Comparison of ENCODE assay signal across 16 mouse cellular contexts in genomic region chr16:11783337-11783736, GRCm38 (mm10).
"Had no signal": no experiment of that assay in that cellular context is flagged by ENCODE, and none has a peak within 500 bp of the region (broad histone marks: within the 10 kb centered on the region; RNA-seq: fewer than 3 reads in every experiment).

No protein-coding gene starts in this region.

- H3K27me3 ChIP-seq: liver, embryonic 15.5 days; midbrain, embryonic 13.5 days had no signal

- H3K4me2 ChIP-seq: liver, embryonic 15.5 days; midbrain, embryonic 13.5 days had no signal

- H3K9ac ChIP-seq: liver, embryonic 15.5 days; midbrain, embryonic 13.5 days had no signal

- DNase-seq: kidney, adult 18-20 months; kidney, adult 9 months; kidney, postnatal 25 days; layer of hippocampus, postnatal 36 days; lung, adult 2 months; lung, postnatal 14 days; lung, postnatal 4 days; thymus, adult 2 months; thymus, postnatal 14 days; thymus, postnatal 4 days had no signal

- H3K27ac ChIP-seq: layer of hippocampus, adult 2 months; left cerebral cortex, adult 2 months; liver, embryonic 15.5 days; midbrain, embryonic 13.5 days had no signal

- ATAC-seq: intestine, embryonic 16.5 days; midbrain, embryonic 13.5 days; midbrain, embryonic 16.5 days had no signal

- H3K4me3 ChIP-seq: layer of hippocampus, adult 2 months; left cerebral cortex, adult 2 months; liver, embryonic 15.5 days; midbrain, embryonic 13.5 days had no signal

- H3K9me3 ChIP-seq: liver, embryonic 15.5 days; midbrain, embryonic 13.5 days had no signal

- H3K4me1 ChIP-seq: midbrain, embryonic 13.5 days had no signal

- H3K36me3 ChIP-seq: liver, embryonic 15.5 days; midbrain, embryonic 13.5 days had no signal
